Mouse (Mus musculus): ENCODE measurements at regions not wholly inside any gene's neighbourhood (a gene's known extent, or its start where the extent isn't known, plus 50 kb on each side); places are given as distances from the start of the nearest gene placed in this dataset.
A peak's percentile ranks its signal among the peaks of the same experiment; 100 is the strongest.

GRCm38 (mm10) chr14:95424302-95424701 lies 456.8 kb upstream of the 4921530L21Rik start:
- no peak for DNase-seq (ENCODE audit: low read depth, low spot score)

GRCm38 (mm10) chr14:95434250-95434649 lies 446.8 kb upstream of the 4921530L21Rik start:
- peak; percentile 3 for DNase-seq (ENCODE audit: low read depth, low spot score)
